Mouse (Mus musculus) lung, embryonic 14.5 days (tissue): Measurements from ENCODE around the gene Cldn17. TPM values are rescaled to one million over a fixed set of nuclear protein-coding genes. Genes with fewer than 3 reads are reported as not detected.

Experiments used
- ATAC-seq: fragments of 200-750 bp; cut with Nextera tagmentation; 2 replicates; pipeline ENCODE4 v1.8.0; 2017; ENCODE audit warnings: mild to moderate bottlenecking, moderate TSS enrichment, moderate library complexity; ENCODE audit not compliant: insufficient read depth
- DNase-seq: peaks from one replicate; pipeline ENCODE4 v3.0.0-alpha.2; 2015
- H3K27ac ChIP-seq: fragments of 300-500 bp; sonication (generic); 2 replicates; pipeline ENCODE4 v1.5.1; 2014; ENCODE audit warnings: low read depth, mild to moderate bottlenecking, moderate library complexity
- H3K27me3 ChIP-seq: fragments of 300-500 bp; sonication (generic); 2 replicates; pipeline ENCODE4 v1.6.1; 2014; ENCODE audit warnings: low read length, control low read depth; ENCODE audit not compliant: insufficient read depth
- H3K36me3 ChIP-seq: fragments of 300-500 bp; sonication (generic); 2 replicates; pipeline ENCODE4 v1.6.1; 2014; ENCODE audit warnings: control low read depth; ENCODE audit not compliant: insufficient read depth
- H3K4me1 ChIP-seq: fragments of 300-500 bp; sonication (generic); 2 replicates; pipeline ENCODE4 v1.6.1; 2014; ENCODE audit warnings: antibody characterized with exemption, control low read depth; ENCODE audit not compliant: insufficient read depth
- H3K4me2 ChIP-seq: fragments of 300-500 bp; sonication (generic); 2 replicates; pipeline ENCODE4 v1.6.1; 2014; ENCODE audit warnings: mild to moderate bottlenecking
- H3K4me3 ChIP-seq: fragments of 300-500 bp; sonication (generic); 2 replicates; pipeline ENCODE4 v1.5.1; 2014; ENCODE audit warnings: low read depth, low read length
- H3K9ac ChIP-seq: fragments of 300-500 bp; sonication (generic); 2 replicates; pipeline ENCODE4 v1.6.1; 2014
- H3K9me3 ChIP-seq: fragments of 300-500 bp; sonication (generic); 2 replicates; pipeline ENCODE4 v1.6.1; 2016; ENCODE audit warnings: low read depth, low read length, control low read depth
- CTCF ChIP-seq: IDR thresholded peaks from 2 replicates; pipeline ENCODE4 v1.5.1; 2016; ENCODE audit warnings: antibody characterized with exemption, low read depth
- WGBS: fragments of 180-500 bp; shearing (Covaris S2); extraction: QIAGEN DNeasy Blood & Tissue Kit; methylation state at CpG from one replicate; pipeline ENCODE4 v1.1.7; 2014; 5-methylcytosine and 5-hydroxymethylcytosine counted together
- polyA plus RNA-seq: library from polyadenylated mRNA; unstranded; fragments of >200 nt; fragmentation: Nextera tagmentation; extraction: Ambion mirVana; gene quantifications from 2 replicates; pipeline ENCODE4 v1.2.1, GENCODE M21; 2014

Cldn17 gene
- polyA plus RNA-seq, 1 experiment from 2014 or later, result not detected

DNA sequence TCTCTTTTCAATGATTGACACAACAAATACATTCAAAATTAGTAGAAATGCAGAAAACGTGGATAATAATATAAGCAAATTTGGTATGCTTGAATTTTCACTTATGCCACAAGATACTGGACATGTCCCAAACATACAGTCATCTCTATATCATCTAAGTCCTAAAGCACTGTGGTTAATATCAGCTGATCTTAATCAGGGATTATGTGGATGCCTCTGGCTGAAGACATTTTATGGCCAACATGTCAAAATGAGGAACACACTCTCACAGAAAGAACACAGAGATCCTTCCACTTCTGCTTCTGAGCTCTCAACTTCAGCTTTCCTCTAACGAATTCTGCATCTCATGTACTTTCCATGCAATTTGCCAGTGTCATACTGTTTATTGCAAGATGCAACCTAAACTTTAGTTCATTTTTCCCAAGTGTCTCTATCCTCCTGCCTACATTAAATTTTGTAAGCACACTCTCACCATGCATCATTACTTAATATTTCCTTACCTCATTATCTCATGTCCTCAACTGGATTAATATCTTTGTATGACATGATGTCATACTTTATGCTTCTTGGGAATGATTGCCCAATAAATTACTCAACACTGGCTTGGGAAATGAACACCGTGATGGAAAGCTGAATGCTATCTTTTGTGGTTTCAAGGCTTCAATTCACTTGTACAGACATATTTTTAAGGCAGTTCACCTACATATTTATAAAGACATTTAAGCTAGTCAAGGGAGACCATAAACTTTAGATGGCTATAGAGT, 26.6 kb downstream of the Cldn17 start:
- H3K4me2 ChIP-seq, result no peak overlapping the region
- H3K9me3 ChIP-seq, result no peaks in the 10 kb centered on the region
- no peaks in the 10 kb centered on the region for H3K4me1 ChIP-seq
- H3K4me3 ChIP-seq, result no peak overlapping the region
- H3K9ac ChIP-seq, result no peak overlapping the region
- WGBS, result 65% methylated on average over 3 of the region's 3 CpGs
- DNase-seq, result no peak
- ATAC-seq, result no peak
- H3K27me3 ChIP-seq, result no peaks in the 10 kb centered on the region
- no peaks in the 10 kb centered on the region for H3K36me3 ChIP-seq
- TF ChIP-seq CTCF, result no peak
- no peak overlapping the region for H3K27ac ChIP-seq

- DNase-seq (no peak), ATAC-seq (no peak)
- no peak overlapping the region for H3K4me2 ChIP-seq
- H3K4me3 ChIP-seq, result no peak overlapping the region
- no peak for TF ChIP-seq CTCF
- no peak overlapping the region for H3K27ac ChIP-seq
- H3K36me3 ChIP-seq, result no peaks in the 10 kb centered on the region
- no peak overlapping the region for H3K9ac ChIP-seq
- H3K9me3 ChIP-seq, result no peaks in the 10 kb centered on the region
- no peaks in the 10 kb centered on the region for H3K27me3 ChIP-seq
- H3K4me1 ChIP-seq, result no peaks in the 10 kb centered on the region
- WGBS, result 82% methylated on average over 3 of the region's 3 CpGs
Measured at GRCm38 (mm10) chr16:88463235-88463634, 43.5 kb downstream of the Cldn17 start.

Other genes with a start within 250 kb of the Cldn17 start
- 0.39 and 0.51 TPM in 2 replicates for gene Grik1, start 216.7 kb downstream of the Cldn17 start, polyA plus RNA-seq
- 2.3 and 2.7 TPM in 2 replicates for gene Cldn8, start 56.2 kb upstream of the Cldn17 start, polyA plus RNA-seq
- gene Krtap24-1, start 105.3 kb upstream of the Cldn17 start, polyA plus RNA-seq, result not detected in 2 replicates
- not detected in 2 replicates for gene 2310079G19Rik, start 120.7 kb upstream of the Cldn17 start, polyA plus RNA-seq
- not detected in 2 replicates for gene Krtap26-1, start 140.8 kb upstream of the Cldn17 start, polyA plus RNA-seq
- not detected in 2 replicates for gene Krtap27-1, start 164.7 kb upstream of the Cldn17 start, polyA plus RNA-seq
- gene 2310061N02Rik, start 201.0 kb upstream of the Cldn17 start, polyA plus RNA-seq, result not detected in 2 replicates
- gene Krtap13-1, start 221.9 kb upstream of the Cldn17 start, polyA plus RNA-seq, result not detected in 2 replicates
- not detected in 2 replicates for gene Krtap13, start 244.7 kb upstream of the Cldn17 start, polyA plus RNA-seq